Mouse (Mus musculus) lung, embryonic 16.5 days (tissue): Measurements from ENCODE around the gene Gm10964. TPM values are rescaled to one million over a fixed set of nuclear protein-coding genes. Genes with fewer than 3 reads are reported as not detected.
A peak's percentile ranks its signal among the peaks of the same experiment; 100 is the strongest.

Experiments used
- ATAC-seq: fragments of 200-750 bp; cut with Nextera tagmentation; 2 replicates; pipeline ENCODE4 v1.8.0; 2017; ENCODE audit warnings: low read depth, mild to moderate bottlenecking, moderate library complexity
- H3K27ac ChIP-seq: fragments of 300-500 bp; sonication (generic); 2 replicates; pipeline ENCODE4 v1.5.1; 2014; ENCODE audit warnings: mild to moderate bottlenecking, control low read depth, low read length
- H3K27me3 ChIP-seq: fragments of 300-500 bp; sonication (generic); 2 replicates; pipeline ENCODE4 v1.6.1; 2014; ENCODE audit warnings: low read depth, low read length, mixed read lengths; ENCODE audit not compliant: control insufficient read depth, insufficient read depth
- H3K36me3 ChIP-seq: fragments of 300-500 bp; sonication (generic); 2 replicates; pipeline ENCODE4 v1.6.1; 2014; ENCODE audit warnings: low read length; ENCODE audit not compliant: control insufficient read depth, insufficient read depth
- H3K4me1 ChIP-seq: fragments of 300-500 bp; sonication (generic); replicated peaks from 2 replicates; pipeline ENCODE4 v1.6.1; 2014; ENCODE audit warnings: low read length, mixed read lengths; ENCODE audit not compliant: control insufficient read depth, insufficient read depth
- H3K4me2 ChIP-seq: fragments of 300-500 bp; sonication (generic); 2 replicates; pipeline ENCODE4 v1.6.1; 2014; ENCODE audit warnings: low read depth, low read length, control low read depth
- H3K4me3 ChIP-seq: fragments of 300-500 bp; sonication (generic); 2 replicates; pipeline ENCODE4 v1.5.1; 2014; ENCODE audit warnings: mild to moderate bottlenecking, low read length, control low read depth
- H3K9ac ChIP-seq: fragments of 300-500 bp; sonication (generic); 2 replicates; pipeline ENCODE4 v1.6.1; 2014; ENCODE audit warnings: low read length, control low read depth
- H3K9me3 ChIP-seq: fragments of 300-500 bp; sonication (generic); 2 replicates; pipeline ENCODE4 v1.6.1; 2016; ENCODE audit warnings: low read length; ENCODE audit not compliant: control insufficient read depth
- WGBS: fragments of 180-500 bp; shearing (Covaris S2); extraction: QIAGEN DNeasy Blood & Tissue Kit; methylation state at CpG from one replicate; pipeline ENCODE4 v1.1.7; 2014; 5-methylcytosine and 5-hydroxymethylcytosine counted together
- polyA plus RNA-seq: library from polyadenylated mRNA; unstranded; fragments of >200 nt; fragmentation: Nextera tagmentation; extraction: Ambion mirVana; gene quantifications from 2 replicates; pipeline ENCODE4 v1.2.1, GENCODE M21; 2015

The Gm10964 gene
- polyA plus RNA-seq, 1 experiment from 2014 or later = not detected

- Histone ChIP-seq H3K4me2 (no peak overlapping the region), H3K9me3 (no peaks in the 10 kb centered on the region), H3K4me1 (no peaks in the 10 kb centered on the region), H3K27me3 (no peaks in the 10 kb centered on the region), H3K4me3 (no peak overlapping the region), H3K27ac (no peak overlapping the region), H3K9ac (no peak overlapping the region), H3K36me3 (peaks cover 41% of the 10 kb centered on the region)
- WGBS = 88% methylated on average over 14 of the region's 14 CpGs
- no peak for ATAC-seq
These were observed 6.0 kb downstream of the Gm10964 start for GRCm38 (mm10) chr3:103745001-103745770.

GRCm38 (mm10) chr3:103746711-103747110 is 7.5 kb downstream of the Gm10964 start:
- H3K27ac ChIP-seq = no peak overlapping the region
- ATAC-seq = no peak
- no peak overlapping the region for H3K9ac ChIP-seq
- no peaks in the 10 kb centered on the region for H3K27me3 ChIP-seq
- no peak overlapping the region for H3K4me3 ChIP-seq
- no peaks in the 10 kb centered on the region for H3K9me3 ChIP-seq
- 86% methylated on average over 5 of the region's 5 CpGs for WGBS
- no peak overlapping the region for H3K4me2 ChIP-seq
- H3K4me1 ChIP-seq = no peaks in the 10 kb centered on the region
- peaks cover 41% of the 10 kb centered on the region for H3K36me3 ChIP-seq

GRCm38 (mm10) chr3:103751558-103751957 is 12.4 kb downstream of the Gm10964 start:
- no peaks in the 10 kb centered on the region for H3K9me3 ChIP-seq
- H3K27ac ChIP-seq = no peak overlapping the region
- WGBS = 77% methylated on average over 2 of the region's 2 CpGs
- H3K4me2 ChIP-seq = no peak overlapping the region
- no peaks in the 10 kb centered on the region for H3K4me1 ChIP-seq
- no peaks in the 10 kb centered on the region for H3K27me3 ChIP-seq
- peaks cover 39% of the 10 kb centered on the region for H3K36me3 ChIP-seq
- no peak overlapping the region for H3K4me3 ChIP-seq
- no peak overlapping the region for H3K9ac ChIP-seq
- ATAC-seq = no peak

DNA sequence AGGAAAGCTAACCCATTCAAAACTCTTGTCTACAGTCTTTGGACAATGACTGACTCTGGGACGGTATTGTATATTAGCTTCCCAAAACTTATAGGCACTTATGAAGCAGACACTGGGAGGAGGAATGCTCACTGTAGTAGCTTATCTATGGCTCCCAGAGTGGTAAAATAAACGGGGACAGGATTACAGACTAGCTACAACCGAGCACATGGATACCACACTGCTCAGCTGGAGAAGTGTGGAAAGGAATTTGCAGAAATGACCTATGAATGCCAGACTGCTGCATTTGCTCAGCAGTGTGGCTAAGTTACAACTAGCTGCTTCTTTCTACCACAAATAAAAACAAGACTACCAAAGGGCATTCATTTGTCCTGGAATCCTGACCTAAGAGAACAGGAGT is 16.2 kb downstream of the Gm10964 start:
- H3K4me3 ChIP-seq = no peak overlapping the region
- H3K4me2 ChIP-seq = no peak overlapping the region
- H3K4me1 ChIP-seq = no peaks in the 10 kb centered on the region
- 54% methylated on average over 3 of the region's 3 CpGs for WGBS
- H3K27me3 ChIP-seq = no peaks in the 10 kb centered on the region
- no peak overlapping the region for H3K27ac ChIP-seq
- ATAC-seq = no peak
- no peaks in the 10 kb centered on the region for H3K9me3 ChIP-seq
- peaks cover 36% of the 10 kb centered on the region for H3K36me3 ChIP-seq
- no peak overlapping the region for H3K9ac ChIP-seq

GRCm38 (mm10) chr3:103756920-103757319 is 17.8 kb downstream of the Gm10964 start:
- Histone ChIP-seq H3K9ac (no peak overlapping the region), H3K36me3 (peaks cover 39% of the 10 kb centered on the region), H3K4me3 (no peak overlapping the region), H3K27me3 (no peaks in the 10 kb centered on the region), H3K4me2 (no peak overlapping the region), H3K9me3 (no peaks in the 10 kb centered on the region), H3K4me1 (no peaks in the 10 kb centered on the region), H3K27ac (no peak overlapping the region)
- ATAC-seq = no peak
- WGBS = 83% methylated on average over 2 of the region's 2 CpGs

DNA sequence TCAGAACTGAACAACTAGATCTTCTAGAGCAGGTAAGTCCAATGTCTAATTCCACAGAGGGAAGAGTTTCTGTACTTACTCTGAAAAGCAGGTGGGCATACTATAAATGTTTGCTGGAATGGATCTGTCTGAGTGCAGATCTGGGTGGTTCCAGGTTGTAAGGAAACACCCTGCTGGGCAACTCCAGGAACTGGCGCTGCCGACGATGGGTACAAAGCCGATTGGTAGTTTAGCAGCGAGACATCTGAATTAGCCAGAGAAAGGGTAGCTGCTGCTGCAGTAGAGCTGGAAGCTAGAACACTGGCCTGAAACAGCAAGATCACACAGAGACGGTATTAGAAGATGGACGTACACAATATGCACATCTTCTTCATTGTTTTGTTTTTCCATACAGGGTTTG is 19.3 kb downstream of the Gm10964 start:
- ATAC-seq = no peak
- H3K4me3 ChIP-seq = no peak overlapping the region
- 89% methylated on average over 7 of the region's 7 CpGs for WGBS
- no peaks in the 10 kb centered on the region for H3K4me1 ChIP-seq
- H3K9ac ChIP-seq = no peak overlapping the region
- no peak overlapping the region for H3K4me2 ChIP-seq
- H3K27ac ChIP-seq = no peak overlapping the region
- H3K9me3 ChIP-seq = no peaks in the 10 kb centered on the region
- H3K27me3 ChIP-seq = no peaks in the 10 kb centered on the region
- peaks cover 35% of the 10 kb centered on the region for H3K36me3 ChIP-seq

DNA sequence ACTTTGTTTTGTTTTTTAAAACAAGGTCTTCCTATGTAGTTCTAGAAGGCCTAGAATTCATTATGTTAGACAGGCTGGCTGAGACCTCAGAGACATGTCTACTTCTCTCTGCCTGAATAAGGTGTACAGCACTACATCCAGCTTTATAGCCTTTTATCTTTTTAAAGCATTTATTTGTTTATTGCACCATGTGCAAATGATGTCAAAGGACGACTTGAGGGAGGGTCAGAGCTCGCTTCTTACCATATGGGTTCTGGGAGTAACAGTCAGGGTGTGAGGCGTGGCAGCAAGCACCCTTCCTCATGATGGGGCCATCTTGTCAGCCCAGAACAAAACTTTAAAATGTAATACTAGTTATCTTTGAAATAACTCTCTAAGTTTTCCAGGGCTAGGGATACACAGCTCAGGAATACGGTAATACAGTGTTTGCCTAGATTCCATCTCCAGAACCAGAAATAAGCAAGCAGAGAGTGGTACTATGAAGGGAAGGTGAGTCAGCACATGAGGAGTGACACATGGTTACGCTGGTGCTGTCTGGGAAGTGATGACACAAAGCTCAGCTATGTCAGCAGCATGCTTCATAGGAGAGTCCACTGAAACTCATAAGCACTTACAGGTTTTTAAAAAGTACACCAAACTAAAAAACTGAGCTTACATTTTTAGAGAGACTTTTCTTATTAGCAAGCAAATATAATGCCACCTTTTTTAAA is 20.2 kb downstream of the Gm10964 start:
- Histone ChIP-seq H3K4me3 (no peak overlapping the region), H3K27me3 (no peaks in the 10 kb centered on the region), H3K4me2 (no peak overlapping the region), H3K36me3 (peaks cover 33% of the 10 kb centered on the region), H3K4me1 (no peaks in the 10 kb centered on the region), H3K9ac (no peak overlapping the region), H3K9me3 (no peaks in the 10 kb centered on the region), H3K27ac (no peak overlapping the region)
- ATAC-seq = no peak
- 82% methylated on average over 5 of the region's 5 CpGs for WGBS

DNA sequence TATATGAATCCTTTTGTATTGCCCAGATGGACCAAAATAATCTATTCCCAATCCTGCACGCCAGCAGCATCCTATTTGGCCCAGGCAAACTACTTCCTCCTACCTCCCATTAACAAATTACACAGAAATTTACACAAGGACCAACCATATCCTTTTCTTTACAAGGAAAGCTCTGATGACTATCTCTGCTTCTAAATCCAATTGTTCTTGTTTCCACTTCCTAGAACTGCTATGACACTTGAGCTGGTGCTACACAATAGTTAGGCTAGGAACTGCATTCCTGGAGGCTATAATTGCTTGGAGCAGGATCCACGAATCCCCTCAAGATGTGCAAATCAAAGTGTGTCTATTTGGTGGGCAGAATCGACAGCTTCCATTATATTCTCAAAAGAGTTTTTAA is 27.6 kb downstream of the Gm10964 start:
- Histone ChIP-seq H3K4me1 (peaks cover 12% of the 10 kb centered on the region), H3K27ac (no peak overlapping the region), H3K4me2 (no peak overlapping the region), H3K9ac (no peak overlapping the region), H3K27me3 (no peaks in the 10 kb centered on the region), H3K9me3 (no peaks in the 10 kb centered on the region), H3K4me3 (no peak overlapping the region), H3K36me3 (peaks cover 13% of the 10 kb centered on the region; the same call in 1 of the 2 replicates)
- 66% methylated on average over 3 of the region's 3 CpGs for WGBS
- ATAC-seq = no peak

GRCm38 (mm10) chr3:103771531-103772130 is 32.5 kb downstream of the Gm10964 start:
- Histone ChIP-seq H3K9ac (no peak overlapping the region), H3K4me3 (no peak overlapping the region), H3K4me1 (peaks cover 22% of the 10 kb centered on the region), H3K36me3 (peaks cover 6% of the 10 kb centered on the region; the same call in 1 of the 2 replicates), H3K4me2 (no peak overlapping the region; the same call in 1 of the 2 replicates), H3K27ac (peak overlapping the region; percentile 47), H3K27me3 (no peaks in the 10 kb centered on the region), H3K9me3 (no peaks in the 10 kb centered on the region)
- WGBS = 35% methylated on average over 9 of the region's 9 CpGs
- ATAC-seq = peak; percentile 81
